Mouse (Mus musculus) layer of hippocampus, adult 8-10 months (tissue): Measurements from ENCODE around the gene Copb1. TPM values are rescaled to one million over a fixed set of nuclear protein-coding genes. Genes with fewer than 3 reads are reported as not detected.
"Not testable (repeated sequence)": the region's sequence is repeated elsewhere in the genome, so short reads cannot be mapped to it uniquely, and the experiment has no call there.

Source experiments
- DNase-seq, 2 experiments: peaks; one replicate each; pipeline ENCODE4 v3.0.0; 2022; ENCODE audit warnings: low spot score in 2 of 2
- total RNA-seq, 4 experiments: library from RNA; stranded (reverse); gene quantifications; 2 replicates each; pipeline ENCODE4 v1.2.4; 2022

The Copb1 gene
- total RNA-seq, 4 experiments from 2014 or later, result 56.4 to 66.4 (median 63.2) TPM

DNA sequence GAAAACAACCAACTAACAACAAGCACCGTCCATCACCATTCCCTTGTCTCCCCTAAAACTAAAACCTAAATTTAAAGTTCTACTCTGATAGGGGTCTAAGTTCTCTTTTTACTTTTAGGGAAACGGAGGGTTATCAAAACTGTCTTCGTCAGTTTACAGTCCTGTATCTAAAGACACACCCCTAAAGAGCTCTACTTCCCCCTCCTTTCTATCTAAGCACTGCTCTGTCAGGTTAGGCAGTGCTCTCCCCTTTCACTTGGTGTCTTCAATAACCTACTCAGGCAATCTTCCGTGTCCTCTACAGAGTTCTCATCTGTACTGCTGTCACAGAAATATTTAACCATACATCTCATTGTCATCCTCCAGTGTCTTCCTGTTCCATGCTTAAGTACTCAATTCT, 34.1 kb downstream of the Copb1 start:
- DNase-seq, result no peak

DNA sequence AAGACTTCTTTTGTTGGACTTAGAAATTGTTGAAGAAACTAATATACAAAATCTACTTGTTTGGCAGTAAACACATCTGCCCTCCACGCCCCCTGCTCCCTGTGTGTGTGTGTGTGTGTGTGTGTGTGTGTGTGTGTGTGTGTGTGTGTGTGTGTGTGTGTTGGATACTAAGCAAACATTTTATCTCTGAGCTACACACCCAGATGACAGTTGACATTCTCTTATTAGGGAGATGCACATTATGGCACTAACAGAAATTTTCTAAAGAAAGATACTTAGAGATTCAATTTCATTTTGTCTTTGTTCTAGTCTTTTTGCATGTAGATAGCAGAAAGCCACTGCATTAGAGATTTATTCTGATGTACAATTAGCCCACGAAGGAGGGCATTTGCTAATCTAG, 37.6 kb downstream of the Copb1 start:
- no peak for DNase-seq

DNA sequence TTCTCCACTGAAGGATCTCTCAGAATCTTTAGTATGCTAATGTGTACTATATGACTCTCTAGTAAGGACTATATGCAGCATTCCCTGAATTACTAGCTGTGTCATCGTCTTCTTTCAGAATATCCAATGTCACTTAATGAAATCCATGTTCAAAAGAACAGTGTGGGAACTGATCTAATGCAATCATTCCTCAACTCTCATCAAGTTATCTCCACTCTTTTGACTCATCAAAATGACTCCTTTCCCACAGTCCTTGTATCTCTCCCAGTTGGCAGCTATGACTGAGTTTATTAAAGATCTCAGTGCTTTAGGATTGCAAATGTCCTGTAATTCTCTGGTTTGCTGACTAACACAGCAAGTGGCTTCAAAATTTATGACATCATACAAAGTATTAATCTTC, 40.1 kb downstream of the Copb1 start:
- DNase-seq, result no peak

DNA sequence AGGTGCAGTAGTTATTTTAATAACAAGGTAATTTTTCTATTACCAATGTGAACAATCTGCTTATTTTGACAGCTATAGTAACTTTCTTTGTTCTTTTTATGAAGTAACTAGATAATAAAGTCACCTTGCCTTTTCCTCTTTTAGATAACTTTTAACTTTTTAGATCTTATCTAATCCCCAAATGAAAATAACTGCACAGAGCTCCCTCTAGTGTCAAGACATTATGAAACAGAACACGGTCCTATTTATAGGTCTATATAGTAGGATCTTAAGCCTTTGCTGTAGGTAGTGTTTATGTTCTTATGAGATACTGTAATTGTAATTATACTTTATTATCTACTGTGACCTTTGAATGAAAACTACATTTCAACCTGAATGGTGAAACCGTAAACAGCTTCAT, 41.0 kb downstream of the Copb1 start:
- DNase-seq, result no peak

DNA sequence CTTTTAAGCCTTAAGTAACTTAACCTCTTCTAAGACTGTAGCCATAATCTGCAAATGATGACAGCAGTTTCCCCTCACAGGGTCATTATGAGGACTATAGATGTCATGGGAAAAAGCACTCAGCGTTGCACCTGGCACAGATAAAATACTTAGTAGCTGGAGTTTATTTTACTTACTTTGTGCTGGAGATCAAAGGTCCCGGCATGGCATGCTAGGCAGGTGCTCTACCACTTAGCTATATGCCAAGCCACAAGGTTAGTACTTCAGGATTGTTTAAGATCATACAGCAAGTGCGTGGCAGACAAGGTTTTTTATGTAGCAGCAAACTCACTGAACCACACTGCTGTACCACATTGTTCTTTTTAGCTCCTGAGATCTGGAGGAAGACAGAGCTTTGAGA, 43.9 kb downstream of the Copb1 start:
- DNase-seq, result no peak

DNA sequence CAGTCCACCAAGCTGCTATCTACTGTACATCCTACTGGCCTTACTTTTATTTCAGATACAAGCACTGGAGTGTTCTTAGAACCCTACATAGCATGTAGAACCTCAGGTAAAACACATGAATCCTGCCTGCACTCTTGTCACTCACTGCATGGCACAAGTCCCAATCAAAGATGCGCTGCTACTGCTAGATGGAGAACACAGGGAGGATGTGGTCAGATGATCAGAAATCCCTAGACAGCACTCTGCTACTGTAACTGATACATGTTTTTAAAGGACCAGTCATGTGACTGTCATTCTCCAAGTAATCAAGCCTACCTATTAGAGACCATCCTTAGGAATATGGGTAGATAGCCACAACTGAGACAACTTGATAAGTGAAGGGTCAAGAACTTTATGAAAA, 44.7 kb downstream of the Copb1 start:
- DNase-seq, result no peak

DNA sequence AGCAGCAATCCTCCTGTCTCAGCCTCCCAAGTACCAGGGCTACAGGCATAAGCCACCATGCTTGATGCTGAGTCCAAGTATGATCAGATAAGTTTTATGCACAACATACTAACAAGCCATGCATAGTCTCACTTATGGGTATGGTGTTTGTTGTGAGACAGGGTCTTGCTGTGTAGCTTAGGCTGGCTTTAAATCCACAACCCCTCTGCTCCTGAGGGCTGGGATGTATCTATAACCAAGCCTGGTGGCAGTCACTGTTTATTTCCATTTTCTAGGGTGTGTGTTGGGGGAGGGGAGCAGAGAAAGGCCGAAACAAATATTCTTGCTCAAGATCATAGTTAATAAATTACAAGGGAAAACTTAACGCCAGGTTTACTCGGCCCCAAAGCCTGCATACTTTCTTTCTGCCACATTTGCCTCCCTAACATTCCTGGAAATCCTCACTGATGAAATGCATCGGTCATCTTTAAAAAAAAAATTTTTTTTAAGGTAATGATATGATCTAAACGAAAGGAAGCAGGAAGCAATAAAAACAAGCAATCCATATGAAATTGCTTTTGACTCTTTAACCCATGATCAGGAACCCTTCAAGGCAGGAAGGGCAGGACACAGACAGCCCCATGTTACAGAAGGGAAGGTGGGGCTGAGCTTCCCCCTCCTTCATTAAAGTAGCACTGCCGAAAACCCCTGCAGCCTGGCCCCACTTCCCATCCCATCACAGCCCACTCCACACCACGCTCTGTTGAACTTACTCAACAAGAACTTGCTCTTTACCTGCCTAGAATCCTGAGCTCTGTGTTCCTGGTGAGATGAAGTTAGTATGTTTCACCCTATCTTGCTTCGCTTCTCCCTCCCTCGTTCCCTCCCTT, 50.8 kb downstream of the Copb1 start:
- no peak for DNase-seq

DNA sequence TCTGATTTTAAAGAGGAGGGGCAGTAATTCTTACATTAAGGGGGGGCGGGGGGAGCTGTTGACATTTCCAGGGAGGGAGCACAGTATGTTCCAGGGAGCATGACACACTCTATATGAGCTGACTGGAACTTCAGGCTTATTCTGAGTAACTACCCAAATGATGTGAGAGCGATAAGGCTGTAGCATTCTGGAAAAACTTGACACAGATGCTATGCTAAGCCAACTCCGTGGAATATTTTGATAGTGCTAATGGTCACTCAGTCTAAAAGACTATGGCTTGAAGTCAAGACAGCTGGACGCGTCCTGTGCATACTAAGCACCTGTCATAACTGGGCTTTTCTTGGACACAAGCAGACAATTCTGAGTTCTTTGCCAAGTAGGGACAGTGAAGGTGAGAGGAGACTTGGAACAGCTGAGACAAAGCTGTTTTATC, 51.5 kb downstream of the Copb1 start:
- no peak for DNase-seq

DNA sequence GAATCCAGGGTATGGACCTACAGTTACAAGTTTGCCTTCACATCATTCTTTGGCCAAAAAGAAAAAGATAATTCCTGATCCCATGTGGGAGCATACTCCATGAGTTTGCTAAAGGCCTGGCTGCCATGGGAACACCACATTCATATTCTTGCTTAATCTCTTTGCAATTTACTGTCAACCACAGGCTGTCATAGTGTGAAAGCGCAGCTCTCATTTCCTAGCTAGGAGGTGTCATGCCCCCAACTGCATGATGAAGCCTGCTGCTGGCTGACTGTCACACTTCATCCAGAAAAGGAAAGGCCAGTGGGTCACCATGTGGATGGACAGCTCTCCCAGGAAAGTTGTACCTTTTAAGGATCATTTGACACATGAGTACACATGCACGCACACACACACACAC, 53.9 kb downstream of the Copb1 start:
- DNase-seq, result peak in 1 of 2 experiments; percentile 23

DNA sequence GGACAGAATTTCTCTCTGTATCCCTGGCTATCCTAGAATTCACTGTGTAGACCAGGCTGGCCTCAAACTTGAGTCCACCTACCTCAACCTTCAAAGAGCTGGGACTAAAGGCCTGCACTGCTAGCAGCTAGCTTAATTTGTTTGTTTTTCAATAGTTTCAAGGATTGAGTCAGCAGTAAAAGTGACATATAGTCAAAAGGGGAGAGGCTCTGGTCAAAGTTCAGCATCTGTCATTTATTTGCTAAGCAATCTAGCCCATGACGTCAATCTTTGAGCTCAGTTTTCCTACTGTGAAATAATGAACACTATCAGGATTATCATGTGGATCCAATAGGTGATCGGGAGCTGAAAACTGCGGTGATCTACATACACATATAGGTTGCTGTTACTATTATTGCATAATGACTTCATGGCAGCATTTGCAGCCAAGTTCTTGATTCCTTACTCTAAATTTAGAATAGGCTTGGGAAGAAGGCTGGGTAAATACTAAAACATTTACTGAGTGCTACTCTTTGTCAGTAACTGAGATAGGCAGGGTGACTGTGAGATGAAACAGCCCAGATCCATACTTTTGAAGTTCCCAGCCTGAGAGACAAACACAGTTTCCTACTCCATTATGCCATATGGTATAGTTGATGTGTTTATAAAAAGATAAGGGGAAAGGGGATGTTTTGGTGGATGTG, 54.9 kb downstream of the Copb1 start:
- DNase-seq, result no peak

DNA sequence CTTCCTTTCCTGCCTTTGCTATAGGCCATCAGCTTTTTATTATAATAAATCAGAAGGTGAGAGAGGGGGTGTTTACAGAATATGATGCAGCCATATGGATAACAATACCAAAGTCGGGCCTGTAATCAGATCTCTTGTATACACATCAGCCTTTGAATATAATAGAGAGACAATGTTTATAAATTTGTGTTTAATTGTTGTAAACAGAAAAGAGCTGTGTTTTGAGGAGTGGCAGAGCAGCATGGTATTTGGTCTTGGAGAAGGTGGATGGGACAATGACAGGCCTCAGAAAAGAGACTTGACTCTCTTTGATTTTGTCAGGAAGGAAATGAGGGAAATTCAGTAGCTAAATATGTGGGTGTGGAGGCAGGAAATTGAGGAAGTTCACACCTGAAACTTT, 56.3 kb downstream of the Copb1 start:
- DNase-seq, result no peak

DNA sequence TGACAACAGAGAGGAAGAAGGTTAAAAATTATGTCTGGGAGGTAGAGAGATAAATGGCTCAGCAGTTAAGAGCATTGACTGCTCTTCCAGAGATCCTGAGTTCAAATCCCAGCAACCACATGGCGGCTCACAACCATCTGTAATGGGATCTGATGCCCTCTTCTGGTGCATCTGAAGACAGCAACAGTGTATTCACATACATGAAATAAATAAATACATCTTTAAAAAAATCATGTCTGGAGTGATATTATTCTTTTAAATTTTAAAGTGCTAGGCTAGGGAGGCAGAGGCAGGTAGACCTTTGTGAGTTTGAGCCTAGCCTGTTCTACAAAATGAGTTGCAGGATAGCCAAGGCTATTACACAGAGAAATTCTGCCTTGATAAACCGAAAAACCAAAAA, 57.9 kb downstream of the Copb1 start:
- DNase-seq, result not testable (repeated sequence)

DNA sequence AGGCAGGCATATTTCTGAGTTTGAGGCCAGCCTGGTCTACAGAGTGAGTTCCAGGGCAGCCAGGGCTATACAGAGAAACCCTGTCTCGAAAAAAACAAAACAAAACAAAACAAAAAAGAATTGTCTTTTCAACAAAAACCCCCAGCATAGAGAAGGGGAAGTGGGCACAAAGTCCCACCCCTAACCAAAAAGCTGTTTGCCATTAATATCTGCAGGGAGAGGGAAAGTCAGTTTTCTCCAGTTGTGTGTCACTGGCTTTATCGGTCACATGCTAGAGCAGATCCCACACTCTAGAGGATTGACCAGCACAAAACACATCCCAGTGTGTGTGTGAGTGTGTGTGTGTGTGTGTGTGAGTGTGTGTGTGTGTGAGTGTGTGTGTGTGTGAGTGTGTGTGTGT, 59.7 kb downstream of the Copb1 start:
- DNase-seq, result not testable (repeated sequence)

DNA sequence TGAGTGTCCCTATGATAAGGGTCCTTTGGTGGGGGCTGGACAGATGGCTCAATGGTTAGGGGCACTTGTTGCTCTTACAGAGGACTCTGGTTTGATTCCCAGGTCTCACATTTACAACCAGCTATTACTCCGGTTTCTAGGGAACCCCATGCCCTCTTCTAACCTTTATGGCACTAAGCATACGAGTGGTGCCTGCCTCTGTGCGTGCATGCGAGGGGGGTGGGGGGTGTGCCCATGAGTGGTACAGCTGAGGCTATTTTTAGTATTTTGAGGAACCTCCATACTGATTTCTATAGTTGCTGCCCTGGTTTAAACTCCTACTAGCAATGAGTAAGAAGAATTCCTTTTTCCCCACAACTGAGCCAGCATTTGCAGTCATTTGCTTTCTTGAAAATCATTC, 60.3 kb downstream of the Copb1 start:
- DNase-seq, result no peak

DNA sequence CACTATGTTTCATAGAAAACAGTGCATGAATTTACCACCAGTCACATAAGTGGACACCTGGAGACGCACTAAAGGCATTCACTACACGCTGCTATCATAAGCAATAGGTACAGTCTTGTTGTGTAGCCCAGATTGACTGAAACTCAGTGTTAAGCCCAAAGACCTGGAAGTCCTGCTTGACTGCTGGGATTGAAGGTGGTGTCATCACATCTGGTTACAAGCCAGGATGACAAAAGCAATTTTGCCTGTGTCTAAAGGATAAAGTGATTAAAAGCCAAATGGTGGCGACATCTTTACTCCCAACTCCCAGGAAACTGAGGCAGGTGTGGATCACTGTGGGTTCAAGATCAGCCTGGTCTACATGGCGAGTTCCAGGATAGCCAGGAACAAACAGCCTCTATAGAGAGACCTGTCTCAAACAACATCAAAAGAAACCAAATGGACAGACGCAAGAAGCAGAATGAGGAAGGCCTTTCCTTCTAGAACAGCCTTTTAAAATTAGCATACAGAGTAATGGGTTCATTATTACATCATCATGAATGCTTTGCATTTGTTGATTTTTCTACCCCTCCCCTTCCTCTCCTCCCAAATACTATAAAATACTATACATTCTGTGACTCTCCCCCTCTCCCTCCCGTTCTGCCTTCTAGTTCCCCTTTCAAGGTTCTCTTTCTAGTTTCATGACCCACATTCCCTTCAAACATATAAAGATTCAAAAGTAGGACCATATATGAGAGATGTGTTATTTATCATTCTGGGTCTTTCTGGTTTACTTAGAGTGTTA, 61.0 kb downstream of the Copb1 start:
- no peak for DNase-seq

DNA sequence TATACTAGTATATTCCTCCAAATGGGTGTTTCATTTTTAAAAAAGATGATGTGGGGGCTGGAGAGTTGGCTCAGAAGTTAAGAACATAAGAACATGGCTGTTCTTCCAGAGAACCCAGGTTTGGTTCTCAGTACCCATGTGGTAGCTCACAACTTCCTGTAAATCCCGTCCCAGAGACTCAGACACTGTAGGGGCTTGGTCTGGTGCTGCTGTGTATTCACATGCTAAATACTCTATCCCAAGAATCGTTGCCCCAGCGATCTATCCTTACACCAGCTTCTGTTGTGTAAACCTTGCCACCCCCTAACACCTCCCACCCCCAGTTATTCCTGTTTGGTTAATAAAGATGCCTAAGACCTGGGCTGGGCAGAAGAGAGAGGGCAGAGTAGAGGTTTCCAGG, 61.9 kb downstream of the Copb1 start:
- no peak for DNase-seq

DNA sequence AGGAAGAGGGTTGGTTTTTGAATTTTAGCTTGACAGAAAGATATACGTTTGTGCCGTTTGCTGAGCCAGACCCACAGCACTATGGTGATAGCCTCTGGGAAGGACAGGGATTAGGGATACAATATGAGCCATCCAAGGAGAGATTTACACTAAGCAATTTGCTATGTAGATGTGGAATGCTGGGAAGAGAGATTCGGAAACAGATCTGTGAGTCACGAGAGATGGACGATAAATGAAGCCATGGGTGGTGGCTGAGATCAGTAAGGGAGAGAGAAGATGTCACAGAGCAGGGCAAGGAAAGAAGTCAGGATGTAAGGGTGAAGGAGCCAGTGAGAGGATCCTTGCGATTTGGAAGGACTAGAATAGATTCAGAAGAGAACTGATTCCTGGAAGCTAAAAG, 71.1 kb downstream of the Copb1 start:
- no peak for DNase-seq

DNA sequence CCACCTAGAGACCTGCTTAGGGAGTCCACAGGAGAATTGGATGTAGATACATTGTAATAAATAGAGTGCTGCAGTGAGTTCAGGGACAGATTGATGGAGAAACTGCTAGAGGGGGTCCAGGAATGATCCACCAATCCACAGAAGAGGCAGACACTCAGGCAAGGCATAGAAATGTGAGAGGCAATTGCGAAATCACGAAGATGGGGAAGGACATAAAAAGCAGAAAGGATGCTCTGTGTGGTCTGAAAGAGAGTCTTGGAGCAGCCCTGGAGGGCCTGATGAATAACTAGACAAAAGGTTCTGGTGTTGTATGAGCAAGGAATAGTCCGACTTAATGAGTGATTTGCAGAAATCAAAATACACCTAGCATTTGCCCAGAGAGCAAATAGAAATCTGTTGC, 71.8 kb downstream of the Copb1 start:
- DNase-seq, result no peak

DNA sequence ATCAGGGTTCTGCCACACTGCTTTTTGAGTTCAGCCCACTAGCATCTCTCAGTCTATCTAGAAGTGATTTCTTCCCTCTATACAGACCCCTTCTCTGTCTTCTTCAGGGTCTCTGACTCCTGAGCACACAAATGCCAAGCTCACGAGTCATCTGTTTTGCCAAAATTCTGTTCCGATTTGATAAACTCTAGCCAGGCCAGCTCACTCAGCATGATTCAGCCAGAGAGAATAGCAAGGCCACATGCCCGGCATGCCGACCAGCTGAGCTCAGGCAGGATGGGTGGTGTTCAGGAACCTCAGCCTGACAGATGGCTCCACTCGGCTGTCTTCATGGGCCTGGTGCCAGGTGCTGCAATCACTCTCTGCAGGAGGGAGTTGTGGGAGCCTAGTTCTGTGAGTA, 73.1 kb downstream of the Copb1 start:
- peak; percentile 89 for DNase-seq

DNA sequence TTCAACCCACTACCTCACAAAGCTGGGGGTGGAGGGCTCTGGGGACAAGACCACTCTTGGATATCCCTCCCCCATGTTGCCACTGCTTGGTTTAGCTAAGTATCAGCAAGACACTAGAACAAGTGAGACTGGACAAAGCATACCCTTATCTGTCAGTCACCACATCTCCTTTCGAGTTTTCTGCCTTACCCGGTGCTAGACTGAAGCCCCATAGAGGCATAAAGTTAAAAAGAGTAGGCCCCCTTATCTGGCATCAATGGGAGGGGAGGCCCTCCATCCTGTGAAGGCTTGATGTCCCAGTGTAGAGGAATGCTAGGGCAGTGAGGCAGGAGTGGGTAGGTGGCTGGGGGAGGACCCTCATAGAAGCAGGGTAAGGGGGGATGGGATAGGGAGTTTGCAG, 77.9 kb downstream of the Copb1 start:
- DNase-seq, result no peak

DNA sequence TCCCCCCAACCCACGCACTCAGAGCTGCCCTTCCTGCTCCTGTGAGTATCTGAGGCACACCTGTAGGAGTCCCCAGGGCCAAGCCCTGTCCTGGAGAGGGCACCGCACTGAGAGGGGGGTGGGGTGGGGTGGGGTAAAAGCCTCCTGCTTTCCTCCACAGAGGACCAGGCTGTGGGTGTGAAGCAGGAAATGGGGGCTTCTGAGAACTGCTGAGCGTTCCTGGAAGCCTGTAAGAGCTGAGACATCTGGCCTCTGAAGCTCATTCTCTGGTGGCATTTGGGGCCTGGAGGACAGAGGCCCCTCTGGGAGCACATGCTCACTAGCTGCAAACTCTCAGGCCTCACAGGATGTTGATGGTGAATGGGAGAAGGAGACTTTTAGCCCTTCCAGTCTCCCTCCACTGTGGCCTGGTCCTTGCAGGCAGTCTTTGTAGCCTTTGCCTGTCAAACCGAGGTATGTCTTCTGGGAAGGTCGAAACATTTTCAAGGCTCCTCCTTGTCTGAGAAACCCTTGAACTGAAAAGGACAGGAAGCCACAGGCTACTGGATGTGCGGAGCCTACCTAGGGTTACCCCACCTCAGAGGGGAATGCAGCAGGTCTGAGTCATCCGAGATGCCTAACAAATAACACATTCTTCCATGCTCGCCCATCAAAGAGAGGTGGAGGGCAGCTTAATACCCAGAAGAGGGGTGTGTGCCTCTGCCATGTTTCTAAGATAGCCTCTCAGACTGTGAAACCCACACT, 83.0 kb downstream of the Copb1 start:
- no peak for DNase-seq
